Mouse (Mus musculus) frontal cortex, adult (tissue): ENCODE data around the gene Cdkal1.

ENCODE experiments used
- ATAC-seq: cut with Nextera tagmentation; 2 replicates; pipeline ENCODE4 v1.9.2; 2017; ENCODE audit warnings: mild to moderate bottlenecking, moderate library complexity, mixed read lengths; ENCODE audit not compliant: low TSS enrichment

Gene Cdkal1

DNA sequence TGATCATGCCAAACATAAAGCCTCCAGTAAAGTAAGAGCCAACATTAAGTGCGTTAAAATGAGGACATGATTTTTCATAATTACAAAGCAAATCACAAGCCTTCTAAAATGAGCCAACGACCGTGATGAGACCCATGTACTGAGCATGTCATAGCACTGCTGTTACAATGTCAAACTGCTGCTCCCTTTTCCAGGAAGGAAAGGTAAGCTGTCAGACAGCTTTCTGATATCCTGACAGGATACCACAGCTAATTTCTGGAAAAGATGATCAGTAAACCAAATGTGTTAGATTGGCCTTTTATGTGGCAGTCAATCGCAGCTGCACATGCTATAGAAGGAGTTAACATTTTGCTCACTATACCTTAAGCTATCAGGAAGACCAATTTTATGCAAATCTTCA is 44.7 kb downstream of the Cdkal1 start:
- ATAC-seq: no peak

DNA sequence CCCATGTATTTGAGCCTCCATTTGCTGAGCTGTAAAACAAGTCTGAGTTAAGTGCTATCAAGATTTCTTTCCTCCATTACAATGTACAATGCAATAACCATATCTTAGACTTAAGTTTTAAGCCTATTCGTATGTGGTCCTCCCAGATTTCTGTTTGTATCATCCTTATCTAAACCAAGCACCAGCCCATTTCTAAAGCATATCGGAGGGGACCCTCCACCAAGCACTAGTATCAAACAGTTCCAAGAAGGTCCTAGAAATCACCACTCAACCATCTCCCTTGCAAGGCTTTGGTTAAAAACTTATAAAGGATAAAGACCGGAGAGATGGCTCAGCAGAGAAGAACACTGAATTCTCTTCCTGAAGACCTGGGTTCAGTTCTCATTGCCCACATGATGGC is 47.1 kb downstream of the Cdkal1 start:
- no peak for ATAC-seq

DNA sequence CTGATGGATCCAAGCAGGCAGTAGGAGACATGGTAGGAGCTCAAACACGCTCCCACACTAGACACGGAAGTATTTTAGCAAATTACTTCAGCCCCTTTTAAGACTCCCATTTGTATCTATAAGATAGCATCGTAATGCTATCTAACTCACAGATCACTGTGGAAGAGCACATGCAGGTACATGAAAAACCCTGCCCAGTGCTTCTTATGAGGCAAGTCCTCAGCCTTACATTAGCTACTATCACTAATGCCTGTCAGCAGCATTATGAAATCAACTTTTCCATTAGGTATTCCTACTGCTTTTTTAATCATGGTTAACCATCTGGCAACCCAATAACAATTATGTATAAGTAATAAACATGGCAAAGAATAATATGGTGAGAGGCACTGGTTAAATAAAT is 47.5 kb downstream of the Cdkal1 start:
- ATAC-seq: no peak

DNA sequence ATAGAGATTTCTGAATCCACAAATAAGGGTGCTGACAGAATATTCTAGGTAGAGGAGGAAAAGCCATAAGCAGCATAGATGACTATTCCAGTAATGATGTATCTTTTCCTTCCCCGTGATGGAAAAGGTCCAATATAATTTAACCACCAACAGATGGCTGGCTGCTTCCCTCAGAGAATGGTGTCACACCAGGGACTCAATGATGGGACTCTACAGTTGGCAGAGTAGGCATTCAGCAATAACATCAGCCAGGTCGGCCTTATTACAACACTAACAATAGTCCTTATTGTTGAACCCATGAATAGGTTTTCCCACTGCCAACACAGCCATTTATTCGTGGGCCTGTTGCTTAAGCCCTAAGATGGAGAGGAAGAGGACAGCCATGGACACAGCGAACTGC is 48.6 kb downstream of the Cdkal1 start:
- no peak; the same call in 1 of the 2 replicates for ATAC-seq

DNA sequence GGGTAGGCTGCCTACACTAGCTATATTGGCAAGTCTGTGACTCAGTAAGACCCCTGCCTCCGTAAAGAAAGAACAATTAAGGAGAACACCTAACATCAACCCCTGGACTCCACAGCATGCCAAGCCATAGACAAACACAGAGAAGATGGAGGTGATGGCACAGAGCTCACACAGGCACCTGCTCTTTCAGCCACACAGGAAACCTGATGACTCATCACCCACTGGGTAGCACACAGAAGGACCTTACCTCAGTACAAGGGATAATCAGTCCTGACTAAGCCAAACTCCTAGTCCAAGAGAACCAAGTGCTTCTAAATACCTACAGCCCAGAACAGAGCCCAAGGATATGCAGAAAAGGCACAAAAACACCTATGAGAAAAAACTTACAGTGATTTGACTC is 50.2 kb downstream of the Cdkal1 start:
- ATAC-seq: no peak

DNA sequence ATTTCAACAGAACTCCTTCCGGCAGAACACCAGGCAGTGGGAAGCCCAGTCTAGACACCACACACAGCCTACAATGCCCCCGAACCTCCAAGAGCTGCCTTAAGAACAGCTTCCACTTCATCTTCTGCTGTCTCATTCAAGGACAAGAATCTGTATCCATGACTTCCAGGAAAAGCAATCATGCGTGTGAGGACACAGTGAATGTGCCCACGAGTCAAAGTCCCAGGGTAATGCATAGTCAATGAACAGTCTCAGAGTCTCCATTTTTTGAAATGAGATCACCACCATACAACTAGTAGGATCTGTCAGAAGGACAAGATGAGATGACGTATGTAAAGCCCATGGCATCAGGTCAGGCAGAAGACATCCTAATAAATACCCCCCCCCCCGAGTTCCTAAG is 51.4 kb downstream of the Cdkal1 start:
- no peak for ATAC-seq

DNA sequence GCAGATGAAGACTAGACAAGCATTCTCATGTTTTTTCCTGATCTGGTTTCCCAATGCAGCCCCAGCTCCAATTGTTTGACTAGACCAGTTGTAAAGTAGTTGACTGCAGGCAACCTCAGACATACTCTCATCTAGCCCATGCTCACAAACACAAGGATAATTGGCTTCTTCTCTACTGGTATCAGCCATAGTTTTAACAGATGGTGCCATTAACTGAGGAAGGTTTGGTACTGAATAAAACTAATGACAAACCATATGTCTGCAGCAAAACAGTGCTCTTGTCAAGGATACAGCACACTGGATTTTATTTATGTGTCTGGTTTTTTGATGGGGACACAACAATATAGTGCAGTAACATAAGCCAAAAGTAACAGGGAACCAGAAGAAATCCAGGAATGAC is 52.8 kb downstream of the Cdkal1 start:
- ATAC-seq: no peak

DNA sequence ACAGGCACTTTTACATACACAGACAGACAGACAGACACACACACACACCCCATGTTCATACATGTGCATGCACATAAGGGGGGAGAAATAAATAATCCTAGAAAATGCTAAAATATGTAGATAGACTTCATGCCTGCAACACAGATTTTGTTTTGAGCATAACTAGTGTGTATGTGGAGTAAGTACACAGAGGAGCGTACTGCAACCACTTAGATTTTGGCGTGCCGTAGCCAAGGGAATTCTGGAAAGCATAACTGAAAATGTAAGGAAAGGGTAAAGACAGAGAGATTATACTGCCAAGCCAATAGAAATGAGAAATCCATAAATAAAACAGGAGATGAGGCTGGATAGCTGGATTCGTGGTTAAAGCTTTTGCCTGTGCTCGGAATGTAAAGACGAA is 55.4 kb downstream of the Cdkal1 start:
- ATAC-seq: 0 out of 2 replicates have a peak, but pooled peaks have one; percentile 47

DNA sequence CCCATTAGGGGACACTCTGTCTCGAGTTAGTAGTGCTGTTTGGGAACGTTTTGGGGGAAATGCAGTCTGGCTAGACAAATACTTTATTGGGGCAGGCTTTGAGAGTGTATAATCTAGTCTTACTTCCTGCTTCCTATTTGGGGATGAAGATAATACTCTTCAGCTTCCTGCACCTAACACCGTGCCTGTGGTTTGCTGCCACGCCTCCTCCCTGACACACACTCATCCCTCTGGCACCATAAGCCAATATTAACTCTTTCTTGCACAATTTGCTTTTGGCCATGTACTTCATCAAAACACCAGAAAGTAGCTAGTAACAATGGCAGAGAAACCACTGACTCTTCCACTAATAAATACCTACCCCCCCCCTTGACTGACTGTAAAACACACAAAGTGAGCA is 63.4 kb downstream of the Cdkal1 start:
- no peak for ATAC-seq

DNA sequence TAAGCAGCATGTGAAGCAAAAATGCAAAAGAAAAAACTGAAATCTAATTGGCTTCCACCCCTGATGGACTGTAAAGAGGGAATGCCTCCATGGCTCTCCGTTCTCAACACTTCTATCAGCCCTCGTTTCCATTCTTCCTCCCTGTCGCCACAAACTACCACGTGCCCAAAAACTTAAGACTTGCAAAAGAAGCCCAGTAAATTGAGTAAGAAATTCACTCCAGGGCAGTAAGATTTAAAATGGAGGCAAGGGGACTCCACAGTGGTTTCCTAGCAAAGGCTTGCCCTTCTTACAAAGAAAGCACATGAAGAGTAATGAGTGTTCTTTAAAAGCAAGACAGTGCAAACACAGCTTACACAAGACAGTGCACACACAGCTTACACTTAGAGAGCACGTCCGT is 64.0 kb downstream of the Cdkal1 start:
- ATAC-seq: no peak

DNA sequence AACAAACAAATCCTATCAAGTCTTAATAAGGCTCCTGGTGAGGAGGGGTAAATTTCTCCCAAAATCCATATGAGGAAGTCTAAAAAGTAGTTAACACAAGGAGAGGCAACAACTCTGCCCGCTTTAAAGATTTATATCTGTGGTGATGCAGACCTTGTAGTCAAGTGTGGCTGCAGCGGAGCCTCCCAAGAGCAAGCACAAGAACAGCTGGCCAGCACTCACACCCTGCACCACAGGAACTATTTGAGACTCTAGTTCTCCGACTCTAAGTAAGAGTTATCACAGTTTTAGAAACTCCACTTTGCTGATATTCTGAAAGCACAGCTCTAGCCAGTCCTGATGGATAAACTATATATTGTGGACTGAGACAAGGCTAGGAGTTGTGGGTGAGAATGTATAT is 68.5 kb downstream of the Cdkal1 start:
- ATAC-seq: no peak

DNA sequence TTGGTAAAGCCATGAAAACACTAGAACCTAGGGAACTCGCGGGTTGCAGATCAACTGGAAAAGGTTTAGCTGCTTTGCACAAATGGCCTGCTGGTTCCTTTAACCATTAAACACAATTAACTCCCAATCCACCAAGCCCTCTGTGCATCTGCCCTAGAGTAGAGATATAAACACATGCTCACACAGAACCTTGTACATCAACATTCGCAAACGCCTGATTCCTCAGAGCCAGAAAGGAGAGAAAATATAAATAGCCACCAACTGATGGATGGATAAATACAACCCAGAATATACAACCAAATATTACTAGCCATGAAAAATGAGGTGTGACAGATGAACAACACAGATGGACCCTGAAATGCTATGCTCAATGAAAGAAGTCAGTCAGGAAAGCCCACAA is 70.6 kb downstream of the Cdkal1 start:
- ATAC-seq: no peak; the same call in 1 of the 2 replicates

DNA sequence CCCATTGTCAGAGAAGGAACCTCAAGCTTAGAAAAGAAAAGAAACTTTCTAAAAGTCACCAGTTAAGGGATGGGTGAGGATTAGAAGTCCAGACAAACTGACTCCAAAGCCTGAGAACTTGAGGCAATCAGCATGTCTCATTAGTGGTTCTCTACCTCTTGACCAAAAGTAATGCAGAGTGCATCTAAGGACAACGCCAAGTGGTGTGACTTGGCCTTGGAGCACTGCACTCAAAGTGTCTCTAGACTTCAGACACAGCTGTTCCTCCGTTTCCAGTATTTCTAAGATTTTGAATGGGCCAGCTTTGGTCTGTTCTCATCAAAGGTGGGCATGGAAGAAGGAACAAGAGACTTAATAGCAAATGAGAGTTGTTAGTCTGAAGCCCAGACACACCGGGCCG is 74.1 kb downstream of the Cdkal1 start:
- ATAC-seq: no peak

DNA sequence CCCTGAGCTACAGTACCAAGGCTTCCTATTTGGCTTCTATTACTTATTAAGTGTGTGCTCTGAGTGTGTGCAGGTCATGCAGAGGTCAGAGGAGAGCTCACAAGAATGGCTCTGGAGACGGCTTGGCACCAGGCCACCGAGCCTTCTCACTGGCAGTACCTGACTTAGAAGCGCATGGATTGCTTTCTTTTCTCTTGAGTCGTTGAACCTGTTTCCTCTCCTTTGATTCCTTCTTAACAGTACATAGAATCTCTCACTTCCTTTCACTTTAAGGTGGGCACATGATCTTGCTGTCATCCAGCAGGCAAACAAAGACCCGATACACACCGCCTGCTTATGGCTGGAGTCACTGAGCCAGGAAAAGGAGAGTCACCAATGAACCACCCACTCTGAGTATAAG is 74.8 kb downstream of the Cdkal1 start:
- no peak for ATAC-seq

DNA sequence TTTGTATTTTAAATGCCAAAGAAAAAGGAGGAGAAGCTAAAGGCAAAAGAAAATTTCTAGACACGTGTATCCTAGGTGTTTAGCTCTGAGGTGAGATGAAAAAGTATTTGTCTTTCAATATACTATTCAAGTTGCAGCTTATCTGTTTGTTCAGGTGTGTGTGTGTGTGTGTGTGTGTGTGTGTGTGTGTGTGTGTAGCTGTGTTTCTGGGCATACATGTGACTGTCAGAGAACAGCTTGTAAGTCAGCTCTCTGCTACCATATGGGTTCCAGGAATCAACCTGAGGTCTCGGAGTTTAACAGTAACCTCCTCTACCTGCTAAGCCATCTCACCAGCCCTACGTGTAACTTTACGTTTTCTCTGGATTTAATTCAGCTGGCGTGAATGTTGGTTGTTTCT is 76.0 kb downstream of the Cdkal1 start:
- ATAC-seq: no peak

DNA sequence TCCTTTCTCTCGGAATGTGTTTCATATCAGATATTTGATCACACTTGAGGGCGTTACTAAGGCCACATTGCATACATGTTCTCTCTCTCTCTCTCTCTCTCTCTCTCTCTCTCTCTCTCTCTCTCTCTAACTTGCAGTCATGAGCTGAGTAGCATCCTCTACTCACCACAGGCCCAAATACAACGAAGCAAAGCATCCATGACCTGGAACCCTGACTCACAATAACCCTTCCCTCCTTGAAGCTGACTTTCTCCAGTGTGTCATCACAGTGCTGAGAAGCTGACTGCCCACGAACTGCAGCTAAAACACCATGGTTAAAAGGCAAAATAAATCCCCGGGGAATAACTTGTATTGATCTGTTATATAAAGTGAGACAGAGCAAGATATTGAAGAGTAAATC is 76.4 kb downstream of the Cdkal1 start:
- no peak for ATAC-seq

DNA sequence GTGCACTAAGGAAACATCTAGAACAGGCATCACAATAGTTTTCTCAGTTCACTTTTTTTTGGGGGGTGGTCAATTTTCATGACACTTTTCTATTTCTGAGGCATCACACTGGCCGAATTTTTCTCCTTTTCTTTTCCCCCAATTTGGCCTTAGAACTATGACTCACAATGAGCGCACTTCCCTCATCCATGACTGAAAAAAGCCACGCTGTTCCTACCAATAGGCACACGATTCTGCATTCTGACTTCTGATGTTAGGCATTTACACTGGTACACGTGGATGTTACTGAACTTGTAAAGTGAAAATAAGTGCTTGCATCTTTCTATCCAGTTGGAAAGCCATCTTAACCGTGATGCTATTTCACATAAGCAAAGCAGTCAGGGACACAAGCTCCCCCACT is 77.3 kb downstream of the Cdkal1 start:
- no peak for ATAC-seq

DNA sequence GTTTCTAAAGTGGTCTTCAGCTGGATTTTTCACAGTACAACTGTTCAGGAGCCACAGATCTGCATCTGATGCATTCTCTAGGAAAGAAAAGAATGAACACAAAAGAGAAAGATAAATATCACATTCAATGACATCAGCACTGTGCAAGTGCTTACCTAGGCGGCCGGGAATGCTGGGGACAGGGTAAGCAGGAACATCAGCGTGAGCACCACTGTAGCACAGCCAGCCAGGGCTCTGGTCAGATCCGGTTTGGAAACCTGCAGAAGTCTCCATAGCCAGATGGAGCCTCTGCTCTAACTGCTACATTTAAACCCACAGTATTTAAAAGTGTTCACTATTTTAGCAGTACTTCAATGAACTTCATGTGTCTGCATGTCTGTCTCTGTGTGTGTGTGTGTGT is 78.2 kb downstream of the Cdkal1 start:
- ATAC-seq: no peak

DNA sequence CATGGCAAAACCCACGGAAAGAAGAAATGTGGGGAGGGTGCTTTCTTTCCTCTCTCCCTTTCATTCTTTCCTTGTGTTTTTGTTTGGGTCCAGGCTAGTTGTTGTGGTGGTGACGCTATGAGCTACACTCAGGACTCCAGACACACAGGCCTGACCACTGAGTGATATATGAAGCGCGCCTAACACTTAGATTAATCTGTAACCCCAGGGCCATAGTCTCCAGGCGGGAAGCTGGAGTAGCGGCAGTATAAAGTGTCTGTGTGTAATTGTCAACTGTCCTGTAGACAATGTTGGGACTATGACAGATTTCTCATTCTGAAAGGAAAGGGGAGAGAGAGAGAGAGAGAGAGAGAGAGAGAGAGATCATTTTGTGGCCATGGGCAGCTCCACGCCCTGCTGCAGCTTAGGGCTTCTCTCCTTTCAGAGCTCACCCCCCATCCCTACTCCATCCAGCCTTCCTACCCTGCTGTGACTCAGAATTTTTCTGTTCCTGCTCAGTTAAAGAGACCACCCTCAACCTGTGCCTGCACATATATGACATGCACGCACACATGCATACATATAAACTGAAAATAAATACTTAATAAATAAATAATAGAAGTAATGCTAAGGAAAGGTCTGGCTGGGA is 79.8 kb downstream of the Cdkal1 start:
- no peak for ATAC-seq

DNA sequence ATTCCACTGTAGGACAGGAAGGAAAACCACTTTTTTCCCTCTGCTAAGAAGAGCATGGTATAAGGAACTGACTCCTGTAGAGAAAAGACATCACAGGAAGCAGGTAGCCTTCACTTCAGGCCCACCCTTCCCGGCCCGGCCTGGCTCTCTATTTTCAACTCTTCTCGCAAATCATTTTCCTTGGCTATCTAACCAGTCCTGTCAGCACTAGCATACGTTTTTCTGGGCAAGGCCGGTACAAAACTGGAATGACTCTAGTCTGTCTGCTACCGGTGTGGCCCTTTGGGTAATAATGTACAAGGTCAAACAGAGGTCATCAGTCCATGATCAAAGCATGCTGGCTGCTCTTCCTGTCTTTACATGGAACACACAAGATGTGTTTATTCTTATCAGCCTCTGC is 81.9 kb downstream of the Cdkal1 start:
- ATAC-seq: no peak

DNA sequence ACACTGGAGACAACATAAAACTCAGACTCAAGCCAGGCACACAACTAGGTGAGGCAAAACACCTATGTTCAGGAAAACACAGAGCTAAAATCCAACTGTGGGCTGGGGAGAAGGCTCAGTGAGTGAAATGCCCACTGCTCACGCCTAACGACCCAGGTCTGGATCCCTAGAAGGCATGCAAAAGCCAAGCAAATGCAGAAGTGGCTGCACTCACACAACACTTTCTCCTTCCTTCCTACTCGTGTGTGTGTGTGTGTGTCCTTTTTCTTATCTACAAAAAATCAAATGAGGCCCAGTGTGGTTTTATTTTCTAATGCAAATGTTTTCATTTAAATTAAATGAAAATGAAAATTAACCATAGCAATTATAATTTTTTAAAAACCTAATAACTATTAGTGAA is 82.5 kb downstream of the Cdkal1 start:
- no peak for ATAC-seq

DNA sequence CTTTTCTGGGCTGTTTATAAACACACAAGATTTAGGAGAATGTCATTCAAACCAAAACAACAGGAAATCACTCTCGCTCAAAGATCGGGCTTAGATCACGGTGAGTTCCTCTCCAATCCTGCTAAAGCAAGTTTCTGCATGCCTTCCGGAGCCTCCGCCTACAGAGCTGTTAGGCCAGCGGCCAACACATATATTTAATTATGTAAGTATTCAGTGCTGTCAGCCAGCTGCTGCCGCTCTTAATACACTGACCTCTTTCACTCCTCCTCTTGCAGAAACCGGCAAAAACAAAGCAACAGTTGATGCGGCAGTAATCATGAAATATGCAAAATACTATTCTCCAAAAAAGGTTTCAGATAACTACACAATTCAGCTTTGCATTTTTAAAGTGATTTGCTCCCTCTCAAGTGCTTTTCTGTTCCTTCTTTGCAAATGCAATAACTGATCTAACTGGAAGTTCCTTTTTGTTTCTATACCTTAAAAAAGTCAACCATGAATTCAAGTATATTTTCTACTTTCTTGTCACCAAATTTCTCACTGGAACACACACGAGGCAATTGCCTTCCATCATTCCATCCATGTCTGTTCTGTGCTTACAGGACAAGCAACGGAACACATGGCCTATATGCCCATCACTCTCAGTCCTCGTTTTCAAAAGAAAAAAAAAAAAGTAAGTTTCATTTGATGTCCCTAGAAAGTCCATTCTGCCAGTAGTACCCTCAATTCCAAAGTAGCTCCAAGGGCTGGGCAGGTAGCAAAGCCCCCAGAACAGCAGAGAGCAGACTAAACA is 85.6 kb downstream of the Cdkal1 start:
- peak; percentile 93 for ATAC-seq

DNA sequence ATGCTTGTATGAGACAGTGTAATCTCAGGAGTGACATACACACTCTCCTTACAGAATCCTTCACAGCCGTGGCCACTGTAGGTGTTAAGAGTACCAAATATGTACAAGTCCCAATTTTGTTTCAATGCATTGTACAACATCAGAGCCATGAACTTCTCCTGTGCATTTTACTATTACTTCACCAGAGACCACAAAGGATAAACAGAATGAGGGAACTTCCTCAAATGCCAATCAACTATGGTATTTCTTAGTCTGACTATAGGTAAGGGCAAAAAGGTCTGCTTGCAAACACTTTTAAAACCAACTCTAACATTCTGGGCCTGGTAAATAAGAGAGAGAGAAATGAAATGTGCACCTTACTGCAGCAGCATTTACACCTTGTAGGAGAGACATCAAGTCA is 87.4 kb downstream of the Cdkal1 start:
- ATAC-seq: no peak

DNA sequence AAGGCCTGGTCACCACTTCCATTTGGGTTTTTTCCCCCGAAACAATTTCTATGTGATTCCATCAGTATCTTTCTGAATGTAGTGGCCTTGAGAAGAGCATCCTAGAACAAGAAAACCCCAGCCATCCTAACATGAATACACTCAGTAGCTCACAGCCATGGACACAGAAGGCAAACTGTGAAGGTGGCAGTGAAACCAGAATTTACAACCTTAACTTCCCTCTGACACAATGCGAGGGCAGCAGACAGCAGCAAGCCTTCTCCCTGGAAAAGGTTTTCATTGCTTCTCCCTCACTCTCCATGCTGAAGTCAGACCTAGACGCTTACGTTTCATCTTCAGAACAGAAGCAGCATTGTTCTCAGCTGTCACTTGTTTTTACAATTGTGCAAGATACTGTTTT is 87.9 kb downstream of the Cdkal1 start:
- ATAC-seq: no peak
